Mouse (Mus musculus) bone marrow macrophage, adult 2 months (primary cell): ENCODE data around the gene Amotl1. TPM values are rescaled to one million over a fixed set of nuclear protein-coding genes. Genes with fewer than 3 reads are reported as not detected.

Source experiments
- H3K27ac ChIP-seq: 2 replicates; pipeline ENCODE4 v1.5.1; 2012; ENCODE audit warnings: low read depth, low read length; ENCODE audit not compliant: insufficient read depth
- H3K4me1 ChIP-seq: 2 replicates; pipeline ENCODE4 v1.6.1; 2012; ENCODE audit warnings: low read length; ENCODE audit not compliant: control insufficient read depth, insufficient read depth
- H3K4me3 ChIP-seq: 2 replicates; pipeline ENCODE4 v1.5.1; 2012; ENCODE audit warnings: mild to moderate bottlenecking, low read length, moderate library complexity; ENCODE audit not compliant: insufficient read depth
- CTCF ChIP-seq: IDR thresholded peaks from 2 replicates; pipeline ENCODE4 v1.5.1; 2012; ENCODE audit warnings: low read depth, mild to moderate bottlenecking, low read length, moderate library complexity
- POLR2A ChIP-seq: IDR thresholded peaks from 2 replicates; pipeline ENCODE4 v1.6.1; 2012; ENCODE audit warnings: mild to moderate bottlenecking, low read depth, low read length, borderline replicate concordance
- polyA plus RNA-seq: library from polyadenylated mRNA; stranded (reverse); fragments of >200 nt; gene quantifications from 2 replicates; pipeline ENCODE4 v1.2.4, GENCODE M21; 2012; ENCODE audit not compliant: missing spikeins, insufficient read depth, insufficient read length

Amotl1 gene
- polyA plus RNA-seq, 1 experiment = 0.46 TPM

GRCm38 (mm10) chr9:14560545-14560944, 84.3 kb downstream of the Amotl1 start:
- no peak overlapping the region for H3K27ac ChIP-seq
- H3K4me1 ChIP-seq = no peaks in the 10 kb centered on the region
- TF ChIP-seq CTCF = no peak
- TF ChIP-seq POLR2A = no peak
- H3K4me3 ChIP-seq = no peak overlapping the region

- no peak overlapping the region for H3K4me3 ChIP-seq
- no peak overlapping the region for H3K27ac ChIP-seq
- no peak for TF ChIP-seq CTCF
- TF ChIP-seq POLR2A = no peak
- H3K4me1 ChIP-seq = no peaks in the 10 kb centered on the region
Measured at GRCm38 (mm10) chr9:14559996-14560395, 84.9 kb downstream of the Amotl1 start.

- Histone ChIP-seq H3K4me3 (no peak overlapping the region), H3K4me1 (no peaks in the 10 kb centered on the region), H3K27ac (no peak overlapping the region)
- TF ChIP-seq CTCF (no peak), POLR2A (no peak)
Measured at GRCm38 (mm10) chr9:14559430-14559829, 85.4 kb downstream of the Amotl1 start.

- Histone ChIP-seq H3K27ac (no peak overlapping the region), H3K4me1 (no peaks in the 10 kb centered on the region), H3K4me3 (no peak overlapping the region)
- TF ChIP-seq POLR2A (no peak), CTCF (no peak)
Measured at GRCm38 (mm10) chr9:14558332-14558731, 86.5 kb downstream of the Amotl1 start.

DNA sequence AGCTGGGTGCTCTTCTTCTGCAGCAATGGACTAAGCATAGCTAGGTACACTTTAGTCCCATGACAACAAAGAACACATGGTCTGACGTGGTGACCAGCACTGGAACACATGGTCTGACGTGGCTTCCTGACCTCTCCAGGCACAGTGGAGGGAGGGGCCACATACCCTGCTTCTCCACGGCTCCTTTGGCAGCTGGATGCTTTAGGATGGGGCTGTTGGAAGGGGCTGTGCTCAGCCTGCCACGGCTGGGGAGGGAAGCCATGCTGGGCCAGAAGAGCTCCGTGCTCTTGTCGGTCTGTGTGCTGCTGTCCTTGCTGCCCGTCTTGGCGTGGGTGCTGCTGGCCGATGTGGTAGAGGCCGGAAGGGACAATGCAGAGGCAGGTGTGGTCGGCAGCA, 96.5 kb downstream of the Amotl1 start:
- no peak overlapping the region for H3K27ac ChIP-seq
- TF ChIP-seq CTCF = no peak
- TF ChIP-seq POLR2A = no peak
- H3K4me3 ChIP-seq = no peak overlapping the region
- no peaks in the 10 kb centered on the region for H3K4me1 ChIP-seq

- TF ChIP-seq CTCF (no peak), POLR2A (no peak)
Measured at GRCm38 (mm10) chr9:14547584-14548365, 97.1 kb downstream of the Amotl1 start.

GRCm38 (mm10) chr9:14544034-14544757, 100.7 kb downstream of the Amotl1 start:
- no peak overlapping the region for H3K27ac ChIP-seq
- no peak for TF ChIP-seq POLR2A
- TF ChIP-seq CTCF = no peak
- no peak overlapping the region for H3K4me3 ChIP-seq
- H3K4me1 ChIP-seq = no peaks in the 10 kb centered on the region

More at GRCm38 (mm10) chr9:14547584-14548365, 97.1 kb downstream of the Amotl1 start:
- no peak overlapping the region for H3K27ac ChIP-seq
- H3K4me1 ChIP-seq = no peaks in the 10 kb centered on the region
- H3K4me3 ChIP-seq = no peak overlapping the region

DNA sequence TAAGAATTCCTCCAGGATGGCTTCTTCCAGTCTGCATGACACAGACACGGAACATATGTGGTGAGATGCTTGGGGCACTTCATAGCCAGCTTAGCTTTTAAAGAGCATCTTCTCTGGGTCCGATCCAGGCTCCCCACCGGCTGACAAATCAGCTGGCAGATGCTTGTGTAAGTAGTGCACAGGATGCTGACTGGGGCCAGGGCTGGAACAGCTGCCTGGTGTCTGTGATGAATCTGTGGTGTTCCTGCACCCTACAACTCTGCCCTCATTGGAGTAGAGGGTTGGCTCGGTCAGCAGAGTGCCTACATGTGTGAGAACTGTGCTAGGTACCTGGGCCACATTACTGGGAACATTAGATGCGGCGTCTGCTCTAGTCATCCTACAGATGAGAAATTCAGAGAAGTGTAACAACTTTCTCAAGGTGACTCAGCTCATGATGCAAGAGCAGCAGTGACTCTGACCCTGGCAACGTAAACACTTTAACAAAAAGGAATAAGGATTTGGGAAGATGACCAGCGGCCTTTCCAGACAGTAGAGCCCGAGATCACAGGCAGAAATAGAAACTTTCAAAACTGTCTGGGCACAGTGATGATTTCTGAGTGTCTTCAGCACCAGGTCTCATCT, 109.9 kb downstream of the Amotl1 start:
- H3K4me1 ChIP-seq = peaks cover 2% of the 10 kb centered on the region; the same call in 1 of the 2 replicates
- TF ChIP-seq CTCF = no peak
- no peak for TF ChIP-seq POLR2A
- no peak overlapping the region for H3K27ac ChIP-seq
- no peak overlapping the region for H3K4me3 ChIP-seq

GRCm38 (mm10) chr9:14533659-14534058, 111.2 kb downstream of the Amotl1 start:
- peaks cover 2% of the 10 kb centered on the region; the same call in 1 of the 2 replicates for H3K4me1 ChIP-seq
- H3K4me3 ChIP-seq = no peak overlapping the region
- TF ChIP-seq CTCF (no peak), POLR2A (no peak)
- no peak overlapping the region for H3K27ac ChIP-seq
